Mouse (Mus musculus) heart, postnatal 0 days (tissue): Measurements from ENCODE around the gene Stk4. TPM values are rescaled to one million over a fixed set of nuclear protein-coding genes. Genes with fewer than 3 reads are reported as not detected.

ENCODE experiments used
- ATAC-seq: fragments of 200-750 bp; cut with Nextera tagmentation; 2 replicates; pipeline ENCODE4 v1.8.0; 2017; ENCODE audit warnings: low read depth, moderate number of reproducible peaks, moderate library complexity; ENCODE audit not compliant: insufficient read depth
- DNase-seq: peaks from one replicate; pipeline ENCODE4 v3.0.0-alpha.2; 2016; ENCODE audit warnings: low spot score
- H3K27ac ChIP-seq: fragments of 300-500 bp; sonication (generic); 2 replicates; pipeline ENCODE4 v1.5.1; 2014; ENCODE audit warnings: low read depth, mild to moderate bottlenecking
- H3K27me3 ChIP-seq: fragments of 300-500 bp; sonication (generic); 2 replicates; pipeline ENCODE4 v1.6.1; 2014; ENCODE audit warnings: low read length, mixed read lengths; ENCODE audit not compliant: control insufficient read depth, insufficient read depth
- H3K36me3 ChIP-seq: fragments of 300-500 bp; sonication (generic); replicated peaks from 2 replicates; pipeline ENCODE4 v1.6.1; 2014; ENCODE audit warnings: low read length, mixed read lengths; ENCODE audit not compliant: control insufficient read depth, insufficient read depth
- H3K4me1 ChIP-seq: fragments of 300-500 bp; sonication (generic); 2 replicates; pipeline ENCODE4 v1.6.1; 2014; ENCODE audit warnings: antibody characterized with exemption; ENCODE audit not compliant: control insufficient read depth, insufficient read depth
- H3K4me2 ChIP-seq: fragments of 300-500 bp; sonication (generic); 2 replicates; pipeline ENCODE4 v1.6.1; 2014; ENCODE audit warnings: low read depth, mild to moderate bottlenecking, low read length, moderate library complexity
- H3K4me3 ChIP-seq: fragments of 300-500 bp; sonication (generic); 2 replicates; pipeline ENCODE4 v1.5.1; 2014; ENCODE audit warnings: low read depth, low read length
- H3K9ac ChIP-seq: fragments of 300-500 bp; sonication (generic); replicated peaks from 2 replicates; pipeline ENCODE4 v1.6.1; 2014; ENCODE audit warnings: low read depth, low read length, mixed read lengths
- H3K9me3 ChIP-seq: fragments of 300-500 bp; sonication (generic); replicated peaks from 2 replicates; pipeline ENCODE4 v1.6.1; 2016; ENCODE audit warnings: low read length; ENCODE audit not compliant: control insufficient read depth
- CTCF ChIP-seq: IDR thresholded peaks from 2 replicates; pipeline ENCODE4 v1.5.1; 2016; ENCODE audit warnings: antibody characterized with exemption, control low read depth, low read depth
- EP300 ChIP-seq: IDR thresholded peaks from 2 replicates; pipeline ENCODE4 v1.6.1; 2016; ENCODE audit warnings: antibody characterized with exemption, low read depth
- WGBS: fragments of 180-500 bp; shearing (Covaris S2); extraction: QIAGEN DNeasy Blood & Tissue Kit; methylation state at CpG from one replicate; pipeline ENCODE4 v1.1.7; 2014; 5-methylcytosine and 5-hydroxymethylcytosine counted together
- polyA plus RNA-seq: library from polyadenylated mRNA; unstranded; fragments of >200 nt; fragmentation: Nextera tagmentation; extraction: Ambion mirVana; gene quantifications from 2 replicates; pipeline ENCODE4 v1.2.1, GENCODE M21; 2015
- total RNA-seq: library from RNA; depleted of rRNA; stranded (reverse); fragments of >200 nt; gene quantifications from 2 replicates; pipeline ENCODE4 v1.2.3, GENCODE M21; 2014; ENCODE audit warnings: low replicate concordance

Gene Stk4
- total and polyA plus RNA-seq, 2 experiments from 2014 or later, result 8.6 to 16.6 TPM

DNA sequence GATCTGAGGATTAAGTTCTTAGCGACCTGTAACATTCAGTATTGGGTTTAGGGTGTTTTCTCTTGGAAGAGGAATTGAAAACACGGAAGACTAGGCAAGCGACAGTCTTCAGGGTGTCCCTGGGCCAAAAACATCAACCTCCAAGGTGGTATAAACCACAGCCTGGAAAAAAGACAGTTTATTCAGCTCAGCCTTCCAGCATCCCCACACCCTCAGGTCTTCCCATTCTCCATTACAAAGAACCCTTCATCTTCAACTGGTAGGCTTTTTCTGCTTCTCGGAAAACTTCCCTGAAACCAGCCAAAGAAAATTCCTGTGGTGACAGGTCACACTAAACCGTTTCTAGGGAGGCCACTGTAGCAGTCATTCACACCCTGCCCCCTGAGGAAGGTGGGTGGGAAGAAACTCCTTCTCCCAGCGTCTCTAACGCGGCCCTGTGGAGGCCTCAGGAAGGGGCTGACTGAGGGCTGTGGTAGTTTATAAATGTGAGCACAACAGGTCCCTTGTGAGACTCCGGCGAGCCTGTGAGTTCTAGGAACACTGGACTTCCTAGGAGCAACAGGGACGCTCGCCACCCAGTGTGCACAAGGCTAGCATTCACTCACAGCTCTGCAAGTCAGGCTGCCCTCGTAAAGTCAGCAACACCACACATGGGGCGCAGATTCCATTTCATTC, 80.1 kb downstream of the Stk4 start:
- Histone ChIP-seq H3K4me1 (0 out of 2 replicates have a peak, but pooled peaks cover 7% of the 10 kb centered on the region), H3K27ac (0 out of 2 replicates have a peak overlapping the region, but pooled peaks have one; percentile 18), H3K9me3 (no peaks in the 10 kb centered on the region), H3K9ac (no peak overlapping the region), H3K36me3 (peaks cover 36% of the 10 kb centered on the region), H3K27me3 (no peaks in the 10 kb centered on the region), H3K4me3 (no peak overlapping the region), H3K4me2 (no peak overlapping the region)
- TF ChIP-seq EP300 (no peak), CTCF (no peak)
- ATAC-seq, result peak; percentile 30; the same call in 1 of the 2 replicates
- WGBS, result 44% methylated on average over 14 of the region's 14 CpGs
- DNase-seq, result no peak

DNA sequence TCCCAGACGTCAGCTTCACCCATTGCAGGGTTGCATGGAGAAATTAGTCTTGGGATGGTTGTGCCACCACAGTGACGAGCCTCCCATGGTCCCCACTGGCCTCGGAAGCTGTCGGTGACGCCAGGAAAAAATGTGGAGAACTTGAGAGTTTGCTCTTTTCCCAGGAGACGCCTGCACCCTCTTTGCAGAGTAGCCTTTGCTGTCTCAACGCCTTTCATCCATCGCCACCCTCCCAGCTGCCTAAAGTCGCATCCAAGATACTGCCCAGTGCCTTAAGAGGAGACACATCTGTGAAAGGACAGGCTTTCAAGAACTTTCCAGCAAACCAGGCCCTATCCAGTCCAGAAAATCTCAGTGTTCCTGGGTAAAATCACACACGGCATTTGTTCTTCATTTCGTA, 82.2 kb downstream of the Stk4 start:
- ATAC-seq, result no peak
- no peak overlapping the region for H3K4me2 ChIP-seq
- no peaks in the 10 kb centered on the region for H3K27me3 ChIP-seq
- 90% methylated on average over 11 of the region's 11 CpGs for WGBS
- no peak for DNase-seq
- H3K36me3 ChIP-seq, result peaks cover 36% of the 10 kb centered on the region
- TF ChIP-seq CTCF (no peak), EP300 (no peak)
- no peaks in the 10 kb centered on the region for H3K9me3 ChIP-seq
- H3K4me3 ChIP-seq, result no peak overlapping the region
- H3K4me1 ChIP-seq, result 0 out of 2 replicates have a peak, but pooled peaks cover 7% of the 10 kb centered on the region
- H3K27ac ChIP-seq, result no peak overlapping the region
- no peak overlapping the region for H3K9ac ChIP-seq

DNA sequence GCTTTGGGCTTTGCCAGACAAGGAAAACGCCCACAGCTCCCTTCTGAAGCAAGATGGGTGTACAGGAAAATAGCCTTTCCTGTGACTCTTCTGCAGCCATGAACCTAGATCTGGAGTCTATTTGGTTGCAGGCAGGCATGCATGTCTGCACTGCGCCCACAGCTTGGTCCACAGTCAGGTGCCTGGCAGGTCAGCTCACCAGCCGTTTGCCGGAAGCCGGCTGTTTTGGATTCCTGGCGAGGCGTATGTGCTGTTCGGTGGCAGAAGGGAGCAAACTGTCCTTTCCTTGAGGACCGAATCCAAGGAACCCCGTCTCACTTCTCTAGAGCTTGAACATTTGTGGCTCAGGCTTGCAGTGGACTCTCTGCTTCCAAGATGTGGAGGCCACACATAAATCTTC, 83.9 kb downstream of the Stk4 start:
- H3K27me3 ChIP-seq, result no peaks in the 10 kb centered on the region
- H3K4me3 ChIP-seq, result no peak overlapping the region
- 0 out of 2 replicates have a peak, but pooled peaks cover 7% of the 10 kb centered on the region for H3K4me1 ChIP-seq
- DNase-seq (no peak), ATAC-seq (no peak)
- peaks cover 36% of the 10 kb centered on the region for H3K36me3 ChIP-seq
- no peak overlapping the region for H3K9ac ChIP-seq
- no peaks in the 10 kb centered on the region for H3K9me3 ChIP-seq
- no peak overlapping the region for H3K27ac ChIP-seq
- no peak for TF ChIP-seq EP300
- no peak for TF ChIP-seq CTCF
- WGBS, result 89% methylated on average over 10 of the region's 10 CpGs
- no peak overlapping the region for H3K4me2 ChIP-seq

DNA sequence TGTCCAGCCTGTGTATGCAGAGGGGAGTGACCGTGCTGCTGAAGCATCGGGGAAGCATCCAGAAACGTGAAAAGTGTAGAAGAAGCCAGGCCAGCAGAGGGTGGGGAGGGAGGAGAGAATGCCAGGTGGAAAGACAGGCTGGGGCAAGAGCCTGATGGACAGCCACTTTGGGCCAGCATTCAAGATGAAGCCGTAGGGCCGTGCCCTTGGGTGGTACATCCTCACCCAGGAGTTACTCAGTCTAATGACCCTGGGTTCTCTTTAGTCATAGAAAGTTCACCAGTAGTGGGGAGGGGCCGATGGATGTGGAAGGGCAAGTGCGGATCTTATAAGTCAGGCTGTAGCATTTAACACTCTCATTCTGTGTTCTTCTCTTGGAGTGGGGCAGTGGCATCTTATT, 86.0 kb downstream of the Stk4 start:
- Histone ChIP-seq H3K4me2 (no peak overlapping the region), H3K27me3 (no peaks in the 10 kb centered on the region), H3K9ac (no peak overlapping the region), H3K4me3 (no peak overlapping the region), H3K27ac (no peak overlapping the region), H3K36me3 (peaks cover 36% of the 10 kb centered on the region), H3K4me1 (no peaks in the 10 kb centered on the region), H3K9me3 (no peaks in the 10 kb centered on the region)
- 82% methylated on average over 7 of the region's 7 CpGs for WGBS
- DNase-seq, result no peak
- ATAC-seq, result no peak
- TF ChIP-seq EP300, result no peak
- no peak for TF ChIP-seq CTCF

DNA sequence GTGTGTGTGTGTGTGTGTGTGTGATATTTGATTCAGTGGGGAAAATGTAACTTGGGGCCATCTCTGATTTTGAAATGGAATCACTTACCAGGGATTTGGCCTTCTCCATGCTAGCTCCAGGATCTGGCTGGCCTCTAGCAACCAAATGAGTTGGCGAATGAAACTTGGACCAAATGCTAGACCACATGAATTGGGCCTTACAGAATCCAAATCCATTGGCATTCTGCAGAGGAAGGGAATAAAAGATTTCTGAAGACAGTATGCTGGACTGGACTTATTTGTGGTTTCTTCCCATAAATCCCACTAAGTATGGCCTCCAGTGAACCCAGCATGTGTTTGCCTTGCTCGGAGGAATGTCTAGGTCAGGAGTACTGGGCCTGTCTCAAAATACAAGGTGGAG, 88.7 kb downstream of the Stk4 start:
- H3K4me3 ChIP-seq, result no peak overlapping the region
- no peaks in the 10 kb centered on the region for H3K4me1 ChIP-seq
- no peaks in the 10 kb centered on the region for H3K9me3 ChIP-seq
- H3K4me2 ChIP-seq, result no peak overlapping the region
- H3K27me3 ChIP-seq, result no peaks in the 10 kb centered on the region
- H3K27ac ChIP-seq, result no peak overlapping the region
- H3K9ac ChIP-seq, result no peak overlapping the region
- DNase-seq (no peak), ATAC-seq (no peak)
- H3K36me3 ChIP-seq, result peaks cover 12% of the 10 kb centered on the region
- TF ChIP-seq CTCF (no peak), EP300 (no peak)
- WGBS, result 92% methylated on average over 2 of the region's 2 CpGs
